Mouse (Mus musculus): ENCODE data around the gene C1qtnf9.

The C1qtnf9 gene

DNA sequence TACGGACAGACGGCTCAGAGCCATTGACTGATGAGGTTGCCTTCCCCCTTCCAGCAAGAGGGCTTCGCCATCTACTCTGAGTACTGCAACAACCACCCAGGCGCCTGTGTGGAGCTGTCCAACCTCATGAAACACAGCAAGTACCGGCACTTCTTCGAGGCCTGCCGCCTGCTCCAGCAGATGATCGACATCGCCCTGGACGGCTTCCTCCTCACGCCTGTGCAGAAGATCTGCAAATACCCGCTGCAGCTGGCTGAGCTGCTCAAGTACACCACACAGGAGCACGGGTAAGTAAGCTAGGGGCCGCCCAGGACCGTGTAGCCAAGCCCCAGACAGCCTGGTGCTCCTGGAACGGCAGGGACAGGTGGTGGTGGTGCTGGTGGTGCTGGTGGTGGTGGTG is 16.4 kb upstream of the C1qtnf9 start:
- no peak for DNase-seq (ENCODE audit: extremely low spot score)

DNA sequence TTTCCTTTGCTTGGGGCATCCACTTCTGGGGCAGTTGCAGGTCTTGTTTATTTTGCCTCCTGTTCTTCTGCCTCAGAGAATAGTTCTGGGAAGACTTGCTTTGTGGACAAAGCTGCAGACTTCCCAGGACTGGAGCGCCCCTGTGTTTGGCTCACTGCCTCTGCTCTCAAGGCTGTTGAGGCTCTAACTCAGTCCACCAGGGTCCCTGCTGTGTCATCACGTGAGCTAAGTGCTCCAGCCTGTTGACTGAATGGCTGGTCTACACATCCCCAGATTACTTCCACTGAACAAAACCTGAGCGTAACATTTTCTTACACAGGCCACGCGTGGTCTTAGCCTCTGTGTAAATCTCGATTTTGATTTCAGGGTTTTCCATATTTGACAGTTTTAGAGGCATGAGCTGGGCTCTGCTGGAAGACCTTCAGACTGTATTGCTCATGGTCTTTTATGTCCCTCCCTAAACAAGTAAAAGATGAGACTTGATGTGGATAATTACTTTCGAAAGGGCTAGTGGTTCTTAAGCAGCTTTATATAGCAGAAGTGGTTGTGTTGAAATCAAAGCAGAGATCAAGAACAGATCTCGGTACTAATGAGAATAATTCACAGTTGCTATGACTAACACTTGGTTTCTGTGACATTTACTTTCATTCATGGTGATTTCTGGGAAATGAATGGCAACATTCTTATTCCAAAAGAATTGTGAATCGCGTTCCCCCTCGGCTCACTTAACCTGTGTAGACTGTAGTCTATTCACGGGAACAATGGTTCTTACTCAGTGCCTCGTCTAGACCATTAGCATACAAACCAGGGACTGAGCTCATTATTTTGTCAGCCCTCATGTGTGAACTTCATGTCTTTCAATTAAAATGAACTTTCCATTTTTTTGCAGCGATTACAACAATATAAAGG is 14.8 kb upstream of the C1qtnf9 start:
- no peak for DNase-seq (ENCODE audit: extremely low spot score)

DNA sequence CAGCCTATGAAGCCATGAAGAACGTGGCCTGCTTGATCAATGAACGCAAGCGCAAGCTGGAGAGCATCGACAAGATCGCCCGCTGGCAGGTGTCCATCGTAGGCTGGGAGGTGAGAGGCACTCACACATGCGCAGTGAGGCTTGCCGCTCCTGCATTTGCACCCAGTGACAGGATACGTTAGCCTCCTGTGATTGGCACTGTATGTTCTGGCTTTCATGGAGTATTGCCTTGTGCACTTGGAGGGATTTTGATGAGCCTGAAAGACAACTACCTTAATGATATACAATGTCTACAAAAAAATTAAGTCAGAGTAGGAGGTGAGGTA is 14.2 kb upstream of the C1qtnf9 start:
- DNase-seq (ENCODE audit: extremely low spot score), result no peak

- DNase-seq (ENCODE audit: extremely low spot score), result no peak
Observed at GRCm38 (mm10) chr14:60754656-60755055, 13.3 kb upstream of the C1qtnf9 start.

DNA sequence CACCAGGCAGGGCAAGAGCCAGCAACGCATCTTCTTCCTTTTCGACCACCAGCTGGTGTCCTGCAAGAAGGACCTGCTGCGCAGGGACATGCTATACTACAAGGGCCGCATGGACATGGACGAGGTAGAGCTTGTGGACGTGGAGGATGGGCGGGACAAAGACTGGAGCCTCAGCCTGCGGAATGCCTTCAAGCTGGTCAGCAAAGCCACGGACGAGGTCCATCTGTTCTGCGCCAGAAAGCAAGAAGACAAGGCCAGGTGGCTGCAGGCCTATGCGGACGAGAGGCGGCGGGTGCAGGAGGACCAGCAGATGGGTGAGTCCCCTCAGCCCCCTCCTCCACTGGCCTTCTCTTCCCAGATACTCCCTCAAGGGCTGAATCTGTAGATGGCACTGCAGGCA is 11.7 kb upstream of the C1qtnf9 start:
- DNase-seq (ENCODE audit: extremely low spot score), result no peak

- DNase-seq (ENCODE audit: extremely low spot score), result no peak
Observed at GRCm38 (mm10) chr14:60757265-60757664, 10.7 kb upstream of the C1qtnf9 start.

- DNase-seq (ENCODE audit: extremely low spot score), result no peak
Observed at GRCm38 (mm10) chr14:60757722-60758121, 10.2 kb upstream of the C1qtnf9 start.

DNA sequence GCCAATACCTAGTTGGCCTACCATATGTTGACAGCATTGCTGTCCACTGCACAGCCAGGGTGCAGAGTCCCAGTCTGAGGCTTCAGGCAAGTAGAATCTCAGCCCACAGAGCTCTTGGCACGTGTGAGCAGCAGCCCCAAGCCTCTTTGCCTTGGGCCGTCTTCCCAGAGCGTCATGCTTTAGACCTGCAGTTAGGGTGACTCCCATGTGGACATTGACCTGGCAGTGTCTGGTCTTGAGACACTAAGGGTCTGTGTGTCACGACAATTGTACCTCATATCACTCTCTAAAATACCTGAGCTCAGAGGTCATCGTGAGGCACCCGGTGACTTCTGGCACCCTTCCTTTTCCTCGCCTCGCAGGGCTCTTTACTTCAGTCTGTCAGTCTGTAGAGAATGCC is 8.8 kb upstream of the C1qtnf9 start:
- DNase-seq (ENCODE audit: extremely low spot score), result no peak

- DNase-seq (ENCODE audit: extremely low spot score), result no peak
Observed at GRCm38 (mm10) chr14:60761801-60762200, 6.1 kb upstream of the C1qtnf9 start.

DNA sequence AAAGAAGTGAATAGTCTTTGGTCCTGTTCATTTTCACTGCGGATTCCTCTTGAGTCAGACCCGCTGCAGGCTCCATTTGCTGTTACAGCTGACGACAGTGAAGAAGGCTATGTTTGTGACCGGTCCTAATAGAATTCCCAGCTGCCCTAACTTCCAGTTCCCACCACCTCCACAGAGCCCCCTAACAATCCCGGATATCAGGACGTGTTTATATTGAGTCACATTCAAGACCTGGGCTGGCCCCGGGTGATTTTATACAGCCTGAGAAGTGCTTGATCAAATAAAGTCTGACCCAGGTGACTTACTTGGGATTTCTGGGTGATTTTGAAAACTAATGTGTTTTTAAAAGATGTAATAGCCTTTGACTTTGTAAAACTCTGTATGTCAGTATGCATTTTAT is 5.2 kb upstream of the C1qtnf9 start:
- DNase-seq (ENCODE audit: extremely low spot score), result no peak

DNA sequence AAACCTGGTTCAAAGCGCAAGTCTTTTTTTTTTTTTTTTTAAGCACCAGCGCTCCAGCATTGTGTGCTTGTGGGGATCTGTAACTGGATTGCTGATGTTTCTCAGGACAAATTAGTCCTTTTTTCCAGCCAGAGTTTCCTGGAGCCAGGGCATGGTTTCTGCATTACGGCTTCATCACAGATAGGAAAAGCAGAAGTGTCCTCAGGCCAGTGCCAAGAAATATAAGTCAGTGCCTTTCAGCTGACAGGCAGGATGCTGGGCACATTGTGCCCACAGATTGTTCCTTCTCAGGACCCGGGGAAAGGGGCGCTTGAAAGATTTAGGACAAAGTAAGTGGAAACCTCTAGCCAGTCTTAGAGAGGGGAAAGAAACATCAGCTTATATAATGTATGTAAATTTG is 4.2 kb upstream of the C1qtnf9 start:
- no peak for DNase-seq (ENCODE audit: extremely low spot score)

- no peak for DNase-seq (ENCODE audit: extremely low spot score)
Observed at GRCm38 (mm10) chr14:60764526-60764925, 3.4 kb upstream of the C1qtnf9 start.

DNA sequence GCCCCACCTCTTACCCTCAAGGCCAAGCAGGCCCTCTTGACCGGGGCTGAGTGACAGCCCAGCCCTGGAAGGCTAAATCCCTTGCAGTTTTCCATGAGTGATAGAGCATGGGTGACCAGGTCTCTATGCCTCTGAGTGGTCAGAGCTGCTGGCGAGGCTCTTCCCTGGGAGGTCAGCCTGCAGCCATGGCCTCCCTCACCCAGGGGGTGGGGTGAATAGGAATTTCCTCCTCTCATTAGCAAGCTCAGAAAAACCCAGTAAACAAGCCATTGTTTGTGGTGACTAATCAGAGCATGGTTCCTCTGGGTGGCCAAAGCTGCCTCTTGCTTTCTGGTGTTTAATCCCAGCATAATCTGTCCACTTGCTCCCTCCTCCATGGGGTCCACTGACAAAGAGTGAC is 2.9 kb upstream of the C1qtnf9 start:
- DNase-seq (ENCODE audit: extremely low spot score), result no peak

- DNase-seq (ENCODE audit: extremely low spot score), result no peak
Observed at GRCm38 (mm10) chr14:60769340-60769739, 1.4 kb downstream of the C1qtnf9 start.

DNA sequence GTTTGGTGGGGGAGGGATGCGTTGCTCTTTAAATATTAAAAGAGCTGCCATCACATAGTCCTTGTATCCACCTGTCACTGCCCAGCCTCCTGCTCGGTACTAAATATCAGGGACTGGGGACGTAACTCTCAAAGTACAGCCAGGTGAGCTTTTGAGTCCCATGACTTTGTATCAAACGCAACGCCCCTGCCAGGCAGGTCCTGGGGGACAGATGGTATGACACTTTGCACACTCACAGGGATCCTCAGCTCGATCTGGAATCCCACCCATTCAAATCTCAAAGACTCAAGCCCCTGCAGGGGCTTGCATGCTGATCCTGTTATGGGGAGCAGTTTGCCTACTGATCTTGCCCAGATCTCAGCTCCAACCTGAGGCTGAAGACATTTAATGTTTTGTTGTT is 2.7 kb downstream of the C1qtnf9 start:
- DNase-seq (ENCODE audit: extremely low spot score), result no peak

GRCm38 (mm10) chr14:60771057-60771456 is 3.1 kb downstream of the C1qtnf9 start:
- DNase-seq (ENCODE audit: extremely low spot score), result peak; percentile 65

DNA sequence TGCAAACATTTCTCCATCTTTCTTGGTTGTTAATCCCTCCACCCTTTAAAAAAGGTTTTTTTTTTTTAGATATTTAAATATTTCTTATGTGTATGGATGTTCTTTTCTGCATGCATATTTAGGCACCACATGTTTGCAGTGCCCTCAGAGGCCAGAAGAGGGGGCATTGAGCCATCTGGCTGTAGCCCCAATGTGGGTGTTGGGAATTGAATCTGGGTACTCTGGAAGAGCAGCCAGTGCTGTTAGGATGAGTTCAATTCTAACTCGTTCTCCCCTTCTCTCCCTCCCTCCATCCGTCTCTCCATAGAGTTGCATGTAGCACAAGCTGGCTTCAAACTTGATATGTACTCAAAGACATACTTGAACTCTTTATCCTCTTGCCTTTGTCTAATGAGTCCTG is 5.5 kb downstream of the C1qtnf9 start:
- DNase-seq (ENCODE audit: extremely low spot score), result no peak

- no peak for DNase-seq (ENCODE audit: extremely low spot score)
Observed at GRCm38 (mm10) chr14:60776521-60776920, 8.6 kb downstream of the C1qtnf9 start.

GRCm38 (mm10) chr14:60777485-60777919 is 9.6 kb downstream of the C1qtnf9 start:
- no peak for DNase-seq (ENCODE audit: extremely low spot score)

- no peak for DNase-seq (ENCODE audit: extremely low spot score)
Observed at GRCm38 (mm10) chr14:60779198-60779597, 11.3 kb downstream of the C1qtnf9 start.

- no peak for DNase-seq (ENCODE audit: extremely low spot score)
Observed at GRCm38 (mm10) chr14:60782121-60782656, 14.3 kb downstream of the C1qtnf9 start.

GRCm38 (mm10) chr14:60783196-60783595 is 15.3 kb downstream of the C1qtnf9 start:
- no peak for DNase-seq (ENCODE audit: extremely low spot score)
